Mouse (Mus musculus) cerebellum, postnatal 10 days (tissue): ENCODE results near the gene Vhl.

ENCODE experiments used
- DNase-seq, 2 experiments: peaks; one replicate each; pipeline ENCODE4 v3.0.0; 2021; ENCODE audit warnings: mixed read lengths in 2 of 2

Vhl gene

GRCm38 (mm10) chr6:113630322-113630721 lies 6.6 kb downstream of the Vhl start:
- no peak for DNase-seq

GRCm38 (mm10) chr6:113632863-113633262 lies 9.1 kb downstream of the Vhl start:
- DNase-seq: no peak

- peak; percentile 97 for DNase-seq
Observed at GRCm38 (mm10) chr6:113638302-113639040, 14.7 kb downstream of the Vhl start, which contains the start of gene Irak2. Irak2 (plus strand) TSS chr6:113638467.

- DNase-seq: no peak
Observed at GRCm38 (mm10) chr6:113639201-113639600, 15.4 kb downstream of the Vhl start.

DNA sequence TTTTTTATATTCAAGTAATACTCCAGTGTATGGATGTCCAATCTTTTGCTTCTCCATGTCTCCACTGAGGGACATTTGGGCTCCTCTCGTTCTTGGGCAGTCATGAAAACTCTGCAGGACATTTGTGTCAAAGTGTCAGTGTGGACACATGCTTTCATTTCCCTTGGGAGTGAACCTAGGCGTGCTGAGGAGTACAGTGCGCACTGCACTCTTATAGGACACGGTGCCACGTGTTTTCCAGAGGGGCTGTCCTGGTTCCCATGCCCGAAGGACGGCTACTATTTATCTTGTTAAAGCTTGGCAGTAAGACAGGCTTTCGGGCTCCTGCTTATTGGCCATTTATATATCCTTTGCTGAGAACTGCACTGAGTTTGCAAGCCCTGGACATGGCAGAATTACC lies 18.8 kb downstream of the Vhl start:
- no peak for DNase-seq

- no peak for DNase-seq
Observed at GRCm38 (mm10) chr6:113643021-113643420, 19.3 kb downstream of the Vhl start.

DNA sequence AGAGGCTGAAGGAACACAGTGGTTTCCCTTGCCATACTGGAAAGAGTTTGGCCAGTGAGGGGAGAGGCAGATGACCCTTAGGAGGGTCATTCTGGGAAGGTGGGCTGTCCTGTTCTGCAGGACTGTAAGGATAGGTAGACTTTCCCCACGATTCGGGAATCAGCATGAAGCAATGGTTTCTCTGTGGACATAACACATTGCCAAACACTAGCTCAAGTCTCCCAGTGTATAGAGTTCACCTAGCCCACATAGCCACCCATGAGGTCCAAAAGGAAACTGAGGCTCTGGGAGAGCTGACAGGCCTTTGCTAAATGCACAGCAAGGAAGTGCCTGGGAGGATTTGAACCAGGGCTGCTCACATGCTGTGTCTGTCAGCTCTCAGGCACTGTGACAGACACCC lies 20.2 kb downstream of the Vhl start:
- DNase-seq: no peak

DNA sequence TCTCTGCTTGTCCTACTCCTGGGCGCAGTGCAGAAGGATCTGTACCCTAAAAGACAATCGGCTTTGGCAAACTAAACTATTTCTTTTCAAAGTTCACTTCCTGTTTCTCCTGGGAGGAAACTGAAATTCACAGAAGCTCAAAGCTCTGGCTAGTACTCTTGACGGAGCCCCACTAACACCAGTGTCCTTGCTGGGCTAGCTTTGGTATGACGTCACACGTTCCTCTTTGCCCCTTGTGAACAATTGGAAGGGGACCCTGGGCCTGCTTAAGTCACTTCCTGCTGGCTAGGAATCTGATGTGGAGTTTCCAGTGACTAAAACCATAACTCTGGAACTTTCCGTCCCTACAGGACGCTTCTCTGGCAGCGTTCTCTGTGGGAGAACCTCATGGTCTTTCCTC lies 21.0 kb downstream of the Vhl start:
- DNase-seq: no peak

DNA sequence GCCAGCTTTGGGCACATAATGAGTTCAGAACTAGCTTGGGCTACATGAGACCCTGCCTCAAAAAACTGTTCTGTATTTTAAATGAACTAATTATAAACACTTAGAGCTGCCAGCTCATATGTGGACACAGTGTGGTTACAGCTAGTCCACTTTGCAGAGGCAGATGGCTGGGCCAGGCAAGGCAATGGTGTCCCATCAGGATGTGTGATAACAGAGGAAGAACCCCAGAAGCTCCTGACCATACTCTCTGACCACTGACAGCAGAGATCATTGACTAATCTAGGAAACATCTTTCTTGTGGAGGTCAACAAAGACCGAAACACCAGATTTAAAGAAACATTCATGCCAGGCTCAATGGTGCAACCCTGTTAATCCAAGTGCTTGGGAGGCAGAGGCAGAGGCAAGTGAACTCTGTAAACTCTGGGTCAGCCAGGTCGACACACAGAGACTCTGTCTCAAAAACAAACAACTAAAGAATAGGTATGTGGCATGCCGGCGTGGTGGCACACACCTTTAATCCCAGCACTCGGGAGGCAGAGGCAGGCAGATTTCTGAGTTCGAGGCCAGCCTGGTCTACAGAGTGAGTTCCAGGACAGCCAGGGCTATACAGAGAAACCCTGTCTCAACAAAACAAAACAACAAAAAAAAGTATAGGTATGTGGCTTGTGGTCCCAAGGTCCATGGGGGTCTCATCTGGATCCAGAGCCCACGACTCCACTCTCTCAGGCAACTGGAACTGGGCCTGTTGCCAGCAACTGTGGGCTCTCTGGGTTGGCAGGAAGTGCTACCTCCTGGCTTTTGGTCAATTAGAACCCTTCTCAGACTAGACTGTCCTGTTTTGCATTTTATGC lies 25.8 kb downstream of the Vhl start:
- peak; percentile 21 to 37 for DNase-seq

DNA sequence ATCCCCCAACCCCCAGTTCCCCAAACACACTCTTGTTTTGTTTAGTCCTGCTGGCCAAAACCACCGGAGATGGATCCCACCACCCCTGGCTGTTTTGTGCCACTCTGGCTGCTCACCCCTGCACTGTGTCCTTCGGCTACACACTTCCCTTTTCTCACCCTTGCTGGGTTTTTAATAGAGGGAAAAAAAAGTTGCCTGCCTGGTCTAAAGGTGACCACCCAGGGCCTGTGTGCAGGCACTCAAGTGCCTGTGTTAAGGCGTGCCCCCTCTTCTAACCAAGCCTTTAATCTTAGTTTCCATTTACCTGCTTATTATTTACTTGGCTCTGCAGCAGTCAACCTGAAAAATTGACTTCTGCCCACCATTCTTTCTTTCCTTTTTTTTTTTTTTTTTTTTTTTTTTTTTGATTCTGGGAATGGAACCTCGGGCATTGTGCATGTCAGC lies 26.5 kb downstream of the Vhl start:
- no peak for DNase-seq

DNA sequence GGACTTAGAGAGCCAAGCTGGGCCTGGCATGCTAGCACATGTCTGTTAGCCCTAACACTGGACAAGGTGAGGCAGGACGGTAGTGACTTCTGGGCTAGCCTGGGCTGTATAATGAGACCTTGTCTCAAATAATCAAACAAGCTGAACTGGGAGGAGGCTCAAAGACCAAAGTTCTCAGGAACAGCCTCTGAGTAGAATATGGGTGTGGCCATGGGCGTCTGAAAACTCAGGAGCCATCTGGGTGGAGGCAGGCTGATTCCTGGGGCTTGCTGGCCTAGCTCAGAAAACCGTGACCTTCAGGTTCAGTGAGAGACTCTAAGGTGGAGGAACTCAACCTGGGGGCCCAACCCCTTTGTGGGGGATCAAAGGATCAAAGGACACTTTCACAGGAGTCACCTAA lies 27.9 kb downstream of the Vhl start:
- no peak for DNase-seq

- DNase-seq: no peak
Observed at GRCm38 (mm10) chr6:113653551-113653950, 29.8 kb downstream of the Vhl start.

- no peak for DNase-seq
Observed at GRCm38 (mm10) chr6:113654102-113654501, 30.3 kb downstream of the Vhl start.

GRCm38 (mm10) chr6:113654753-113655397 lies 31.1 kb downstream of the Vhl start:
- no peak for DNase-seq

- no peak for DNase-seq
Observed at GRCm38 (mm10) chr6:113655475-113655874, 31.7 kb downstream of the Vhl start.

- no peak for DNase-seq
Observed at GRCm38 (mm10) chr6:113656847-113657246, 33.1 kb downstream of the Vhl start.

- no peak for DNase-seq
Observed at GRCm38 (mm10) chr6:113658226-113658625, 34.5 kb downstream of the Vhl start.

GRCm38 (mm10) chr6:113659648-113660491 lies 36.1 kb downstream of the Vhl start:
- DNase-seq: no peak

DNA sequence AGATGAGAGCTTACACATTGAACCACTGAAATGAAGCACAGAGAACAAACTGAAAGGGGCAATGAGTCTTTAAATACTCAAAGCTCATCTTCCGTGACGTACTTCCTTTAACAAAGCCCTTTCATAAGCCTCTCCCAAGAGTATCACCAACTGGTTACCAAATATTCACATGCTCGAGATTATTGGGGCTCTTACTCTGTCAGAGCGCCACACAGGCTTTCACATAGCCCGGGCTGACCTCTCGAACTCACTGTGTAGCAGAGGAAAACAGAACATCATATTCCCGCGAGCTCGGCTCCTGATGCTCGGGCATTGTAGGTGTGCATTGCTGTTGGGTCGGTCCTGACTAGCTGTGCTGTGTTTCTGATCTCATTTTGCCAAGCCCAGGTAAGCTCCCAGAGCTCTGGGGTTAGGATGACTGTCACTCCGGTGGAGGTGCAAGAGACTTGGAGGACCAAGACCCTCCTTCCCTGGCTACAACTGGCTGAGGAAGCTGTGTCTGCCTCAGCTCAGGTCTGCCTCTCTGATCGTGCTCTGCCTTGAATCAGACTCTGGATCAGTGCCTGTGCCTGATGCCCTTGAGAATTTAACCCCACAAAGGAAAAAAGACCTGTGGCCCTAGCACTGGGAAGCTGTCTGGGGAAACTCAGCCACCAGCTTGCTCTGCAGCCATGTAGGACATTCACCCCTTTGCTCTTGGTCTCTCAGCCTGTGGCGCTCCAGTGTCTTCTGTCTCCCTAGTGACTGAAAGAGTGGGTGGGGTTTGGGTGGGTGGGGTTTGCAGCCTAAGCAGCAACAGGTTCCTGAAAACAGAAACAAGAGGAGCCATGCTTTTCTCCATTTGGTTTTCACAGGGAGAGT lies 37.0 kb downstream of the Vhl start:
- no peak for DNase-seq

DNA sequence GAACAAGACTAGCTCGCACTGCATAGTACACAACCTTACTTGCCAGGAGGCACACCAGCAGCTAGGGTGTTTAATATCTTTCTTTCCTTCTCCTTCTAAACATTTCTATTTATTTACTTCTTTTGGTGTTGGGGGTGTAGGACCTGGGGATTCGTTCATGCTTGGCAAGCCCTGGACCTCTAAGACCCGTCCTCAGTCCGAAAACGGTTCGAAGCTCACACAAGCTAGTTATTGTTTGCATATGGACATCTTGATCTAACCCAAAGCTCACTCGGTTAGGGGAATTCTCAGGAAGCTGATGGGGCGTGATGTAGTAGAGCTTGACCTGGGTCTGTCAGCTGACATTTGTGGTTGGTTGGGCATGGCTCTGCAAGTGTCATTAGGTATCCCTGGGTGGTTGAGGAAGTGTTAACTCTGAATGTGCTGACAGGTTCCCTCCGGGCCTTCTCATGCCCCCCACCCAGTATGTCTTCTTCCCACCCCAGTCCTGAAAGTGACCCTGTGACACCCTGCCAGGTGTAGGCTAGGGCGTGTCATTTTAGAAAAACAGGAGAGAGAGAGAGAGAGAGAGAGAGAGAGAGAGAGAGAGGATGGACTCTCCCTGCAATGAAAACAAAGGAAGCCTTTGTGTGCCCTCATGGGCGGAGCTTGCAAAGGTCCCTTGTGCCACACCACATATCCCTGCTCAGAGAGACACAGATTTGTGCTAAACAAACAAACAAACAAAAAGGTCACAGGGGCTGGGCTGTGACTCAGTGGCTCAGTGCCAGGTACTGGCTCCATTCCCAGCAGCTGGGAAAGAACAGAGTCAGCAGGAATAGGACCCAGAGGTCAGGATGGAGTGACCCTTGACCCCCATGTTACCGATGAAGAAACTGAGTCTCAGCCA lies 37.8 kb downstream of the Vhl start:
- peak; percentile 34 to 35 for DNase-seq
